Comparison of ENCODE assay signal across 18 mouse cellular contexts in the genomic region with DNA sequence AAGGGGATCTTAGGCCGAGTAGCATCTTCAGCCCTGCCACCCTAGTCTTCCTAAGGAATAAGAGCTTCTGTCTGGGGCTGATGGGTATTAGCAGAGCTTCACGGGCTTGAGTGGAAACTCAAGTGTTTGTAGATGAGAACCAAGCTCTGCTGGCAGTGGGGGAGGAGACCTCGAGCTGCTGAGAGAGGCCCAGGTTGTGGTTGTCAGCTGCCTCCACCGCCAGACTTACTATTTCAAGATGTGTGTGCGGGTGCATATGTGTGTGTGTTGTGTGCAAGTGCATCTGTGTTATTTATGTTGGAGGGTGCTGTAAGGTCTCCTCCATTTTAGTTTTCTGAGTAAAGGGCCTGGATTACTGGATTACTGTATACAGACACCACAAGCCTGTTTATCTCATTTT. TPM values are rescaled to one million over a fixed set of nuclear protein-coding genes. Genes with fewer than 3 reads are reported as not detected.
DNase-seq lines count a peak whose midpoint lies in the region; ATAC-seq lines count a peak whose summit lies in the region.
"Had no signal": no experiment of that assay in that cellular context is flagged by ENCODE, and none has a peak within 500 bp of the region (broad histone marks: within the 10 kb centered on the region; RNA-seq: fewer than 3 reads in every experiment).

No protein-coding gene starts in this region.

- H3K36me3 ChIP-seq in neural tube, embryonic 13.5 days, result no peaks in the 10 kb centered on the region
- H3K36me3 ChIP-seq: embryonic facial prominence, embryonic 13.5 days; heart, embryonic 12.5 days; hindbrain, embryonic 12.5 days had no signal

- H3K4me2 ChIP-seq in neural tube, embryonic 13.5 days, result no peak overlapping the region
- H3K4me2 ChIP-seq: embryonic facial prominence, embryonic 13.5 days; heart, embryonic 12.5 days; hindbrain, embryonic 12.5 days had no signal

- H3K4me1 ChIP-seq in neural tube, embryonic 13.5 days (replicated peaks), result peaks cover 27% of the 10 kb centered on the region

- peak; percentile 27; the same call in 1 of the 2 replicates for ATAC-seq in frontal cortex, adult (ENCODE audit: low TSS enrichment)
- ATAC-seq in neural tube, embryonic 13.5 days (ENCODE audit: low read depth), result no peak
- ATAC-seq: forebrain, embryonic 14.5 days; hindbrain, embryonic 16.5 days; inflammation-experienced regulatory T-cells, adult 6 months had no signal

- H3K9me3 ChIP-seq in neural tube, embryonic 13.5 days, result no peaks in the 10 kb centered on the region
- H3K9me3 ChIP-seq: embryonic facial prominence, embryonic 13.5 days; heart, embryonic 12.5 days; hindbrain, embryonic 12.5 days had no signal

- WGBS in neural tube, embryonic 13.5 days, result 65% methylated on average over 5 of the region's 5 CpGs

- H3K27me3 ChIP-seq in neural tube, embryonic 13.5 days, result no peaks in the 10 kb centered on the region
- H3K27me3 ChIP-seq: hindbrain, embryonic 12.5 days had no signal

- DNase-seq in frontal cortex, postnatal 14 days (ENCODE audit: low spot score in 2 of 2), result no peak
- DNase-seq in neural tube, embryonic 10.5 days (ENCODE audit: extremely low spot score, low spot score), result no peak
- peak; percentile 46 for DNase-seq in thymus, postnatal 4 days
- no peak for DNase-seq in thymus, postnatal 25 days
- DNase-seq in cerebellum, adult 11-12 months, result no peak
- DNase-seq: adrenal gland, adult 8-10 months; adrenal gland, postnatal 36 days; gastrocnemius, adult 2 months; gastrocnemius, postnatal 25 days; heart, postnatal 4 days had no signal

- no peak overlapping the region for H3K4me3 ChIP-seq in neural tube, embryonic 13.5 days
- H3K4me3 ChIP-seq: embryonic facial prominence, embryonic 13.5 days; gastrocnemius, adult 2 months; heart, embryonic 12.5 days; hindbrain, embryonic 12.5 days had no signal

- no peak overlapping the region for H3K9ac ChIP-seq in neural tube, embryonic 13.5 days
- H3K9ac ChIP-seq: heart, embryonic 12.5 days; hindbrain, embryonic 12.5 days had no signal

- H3K27ac ChIP-seq in neural tube, embryonic 13.5 days (replicated peaks), result peak overlapping the region; percentile 62; the same call in 1 of the 2 replicates
- H3K27ac ChIP-seq: embryonic facial prominence, embryonic 13.5 days; gastrocnemius, adult 2 months; hindbrain, embryonic 12.5 days had no signal

RNA-seq across cellular contexts. Expression of gene Rptor, which starts 15.6 kb away (rescaled TPM):
- 9.6 and 11.1 TPM in 2 replicates for polyA plus RNA-seq in neural tube, embryonic 13.5 days (2015; fragmentation: Nextera tagmentation; extraction: Ambion mirVana)

RNA-seq across cellular contexts. Expression of gene Nptx1, which starts 39.6 kb away (rescaled TPM):
- polyA plus RNA-seq in neural tube, embryonic 13.5 days (2015; fragmentation: Nextera tagmentation; extraction: Ambion mirVana), result 15.3 and 18.8 TPM in 2 replicates
- polyA plus RNA-seq: inflammation-experienced regulatory T-cells, adult 6 months had no signal
